Mouse (Mus musculus): ENCODE results near the gene Gm15262.
"Not testable (repeated sequence)": the region's sequence is repeated elsewhere in the genome, so short reads cannot be mapped to it uniquely, and the experiment has no call there.

Gene Gm15262

GRCm38 (mm10) chrX:161287156-161287555 lies at the start of gene Gm15262:
Gene Gm15262, plus strand, starts transcription at chrX:161287456.
- not testable (repeated sequence) for DNase-seq (ENCODE audit: low spot score in 2 of 2)

- DNase-seq (ENCODE audit: low spot score in 2 of 2) = no peak
These were observed 20.9 kb downstream of the Gm15262 start for GRCm38 (mm10) chrX:161308131-161308530.

- no peak for DNase-seq (ENCODE audit: low spot score in 2 of 2)
These were observed 29.2 kb downstream of the Gm15262 start for GRCm38 (mm10) chrX:161316443-161316842.

- no peak for DNase-seq (ENCODE audit: low spot score in 2 of 2)
These were observed 83.7 kb downstream of the Gm15262 start for GRCm38 (mm10) chrX:161370927-161371326.

- DNase-seq (ENCODE audit: low spot score in 2 of 2) = no peak
These were observed 84.2 kb downstream of the Gm15262 start for GRCm38 (mm10) chrX:161371461-161371860.

GRCm38 (mm10) chrX:161375568-161375967 lies 88.3 kb downstream of the Gm15262 start:
- DNase-seq (ENCODE audit: low spot score in 2 of 2) = no peak

GRCm38 (mm10) chrX:161385791-161386190 lies 98.5 kb downstream of the Gm15262 start:
- no peak for DNase-seq (ENCODE audit: low spot score in 2 of 2)

GRCm38 (mm10) chrX:161387942-161388341 lies 100.7 kb downstream of the Gm15262 start:
- peak in 1 of 2 experiments; percentile 5 for DNase-seq (ENCODE audit: low spot score in 2 of 2)

GRCm38 (mm10) chrX:161399110-161399509 lies 111.9 kb downstream of the Gm15262 start:
- DNase-seq (ENCODE audit: low spot score in 2 of 2) = peak; percentile 10 to 32

- peak; percentile 15 to 16 for DNase-seq (ENCODE audit: low spot score in 2 of 2)
These were observed 123.9 kb downstream of the Gm15262 start for GRCm38 (mm10) chrX:161411151-161411550.

Data from right cerebral cortex, postnatal 36 days (tissue).